14 mouse cellular contexts compared by ENCODE assay signal in the genomic region with DNA sequence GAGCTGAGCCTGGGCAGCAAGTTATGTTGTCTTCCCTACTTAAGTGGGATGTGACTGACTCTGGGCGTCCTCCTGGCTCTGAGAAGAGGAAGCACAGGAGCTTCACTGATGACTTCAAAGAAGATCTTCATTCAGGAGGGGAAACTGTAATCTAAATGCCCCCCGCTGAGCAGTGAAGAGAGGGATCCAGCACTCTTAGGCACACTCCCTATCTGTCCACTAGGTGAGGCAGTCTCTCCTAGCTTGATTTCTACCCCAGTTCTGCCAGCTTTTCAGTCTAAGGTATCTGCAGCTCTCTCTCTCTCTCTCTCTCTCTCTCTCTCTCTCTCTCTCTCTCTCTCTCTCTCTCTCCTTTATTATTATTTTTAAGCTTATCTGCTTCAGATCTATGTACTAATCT. TPM values are rescaled to one million over a fixed set of nuclear protein-coding genes. Genes with fewer than 3 reads are reported as not detected.
DNase-seq lines count a peak whose midpoint lies in the region; ATAC-seq and TF ChIP-seq lines count a peak whose summit lies in the region.
"Had no signal": no experiment of that assay in that cellular context is flagged by ENCODE, and none has a peak within 500 bp of the region (broad histone marks: within the 10 kb centered on the region; RNA-seq: fewer than 3 reads in every experiment).

No protein-coding gene starts in this region.

- WGBS in kidney, postnatal 0 days, result 29% methylated on average over 2 of the region's 2 CpGs
- 23% methylated on average over 2 of the region's 2 CpGs for WGBS in midbrain, embryonic 11.5 days
- 30% methylated on average over 2 of the region's 2 CpGs for WGBS in hindbrain, embryonic 13.5 days

- no peak overlapping the region for H3K9ac ChIP-seq in kidney, postnatal 0 days (ENCODE audit: low read depth, low read length)
- no peak overlapping the region for H3K9ac ChIP-seq in CH12.LX (ENCODE audit: insufficient read depth, low read depth)
- no peak overlapping the region for H3K9ac ChIP-seq in midbrain, embryonic 11.5 days (ENCODE audit: low read length)
- no peak overlapping the region for H3K9ac ChIP-seq in hindbrain, embryonic 13.5 days
- H3K9ac ChIP-seq: liver, embryonic 13.5 days had no signal

- dilution Hi-C loops in CH12.LX (cut with MboI; ENCODE audit: extremely low pct_ligation_motif_present, extremely low pct_unique_long_range_greater_than_20kb, low sequenced_read_pairs), result no loop called here

- H3K27me3 ChIP-seq in kidney, postnatal 0 days (ENCODE audit: insufficient read depth, low read length), result no peaks in the 10 kb centered on the region
- no peaks in the 10 kb centered on the region for H3K27me3 ChIP-seq in CH12.LX (replicated peaks)
- H3K27me3 ChIP-seq in midbrain, embryonic 11.5 days (ENCODE audit: control insufficient read depth, insufficient read depth, low read length), result no peaks in the 10 kb centered on the region
- no peaks in the 10 kb centered on the region for H3K27me3 ChIP-seq in hindbrain, embryonic 13.5 days
- H3K27me3 ChIP-seq: liver, embryonic 13.5 days had no signal

- DNase-seq in CD4-positive, CD25-positive, alpha-beta regulatory T cell, adult 2 months (ENCODE audit: low read depth, low spot score), result peak; percentile 22
- DNase-seq in kidney, postnatal 0 days (ENCODE audit: low spot score), result peak; percentile 27
- DNase-seq in kidney, adult 9 months, result no peak
- no peak for DNase-seq in CH12.LX (ENCODE audit: extremely low read depth)
- no peak for DNase-seq in midbrain, embryonic 11.5 days (ENCODE audit: low spot score, missing footprints)
- DNase-seq: gastrocnemius, postnatal 10 days; kidney, postnatal 4 days; liver, embryonic 13.5 days; spleen, adult 18-20 months had no signal

- H3K79me2 ChIP-seq in CH12.LX (replicated peaks; ENCODE audit: control insufficient read depth, extremely low read depth, insufficient read depth, poor library complexity, severe bottlenecking), result no peaks in the 10 kb centered on the region

- H3K4me3 ChIP-seq in kidney, postnatal 0 days (replicated peaks; ENCODE audit: low read depth, low read length), result no peak overlapping the region
- H3K4me3 ChIP-seq in CH12.LX (replicated peaks in 1 of 3; ENCODE audit: low read depth in 2 of 3, low read length in 2 of 3, poor library complexity in 1 of 3), result no peak overlapping the region
- no peak overlapping the region for H3K4me3 ChIP-seq in midbrain, embryonic 11.5 days (ENCODE audit: low read depth, low read length)
- H3K4me3 ChIP-seq in hindbrain, embryonic 13.5 days, result no peak overlapping the region
- H3K4me3 ChIP-seq: forebrain, embryonic 10.5 days; liver, embryonic 13.5 days had no signal

- TF ChIP-seq RAD21 in CH12.LX (IDR thresholded peaks at IDR 0.05; ENCODE audit: low read depth, low read length), result peak; percentile 51

- H3K36me3 ChIP-seq in kidney, postnatal 0 days (ENCODE audit: insufficient read depth, low read length), result no peaks in the 10 kb centered on the region
- no peaks in the 10 kb centered on the region for H3K36me3 ChIP-seq in CH12.LX (replicated peaks in 1 of 2; ENCODE audit: control insufficient read depth in 1 of 2, insufficient read depth in 1 of 2, low read length in 1 of 2)
- H3K36me3 ChIP-seq in midbrain, embryonic 11.5 days (ENCODE audit: control insufficient read depth, insufficient read depth, low read length), result no peaks in the 10 kb centered on the region
- no peaks in the 10 kb centered on the region for H3K36me3 ChIP-seq in hindbrain, embryonic 13.5 days
- H3K36me3 ChIP-seq: forebrain, embryonic 10.5 days; liver, embryonic 13.5 days had no signal

- TF ChIP-seq CTCF in kidney, postnatal 0 days (IDR thresholded peaks at IDR 0.05; ENCODE audit: low read depth), result peak; percentile 51
- peak; percentile 7 to 63; a peak in 2 of 4 replicates for TF ChIP-seq CTCF in CH12.LX (conservative IDR thresholded peaks at IDR 0.05 in 1 of 2, IDR thresholded peaks at IDR 0.05 in 1 of 2; ENCODE audit: low read depth in 2 of 2, low read length in 2 of 2)

- no peak for TF ChIP-seq POLR2A in CH12.LX (IDR thresholded peaks at IDR 0.05; ENCODE audit: low read depth, low read length)

- ATAC-seq in CD4-positive, CD25-positive, alpha-beta regulatory T cell, adult 4 months, result no peak
- ATAC-seq in kidney, postnatal 0 days (replicated peaks; ENCODE audit: low FRiP score, low read depth), result no peak
- ATAC-seq in common myeloid progenitor, adult 5-6 weeks (replicated peaks; ENCODE audit: low read depth, poor library complexity, severe bottlenecking), result peak; percentile 65
- no peak for ATAC-seq in midbrain, embryonic 11.5 days (ENCODE audit: low FRiP score)
- ATAC-seq in hindbrain, embryonic 13.5 days (ENCODE audit: low FRiP score), result no peak
- ATAC-seq: hindbrain, embryonic 16.5 days had no signal

- no peak overlapping the region for H3K4me2 ChIP-seq in kidney, postnatal 0 days (ENCODE audit: low read length)
- H3K4me2 ChIP-seq in CH12.LX (ENCODE audit: insufficient read depth, low read depth, poor library complexity, severe bottlenecking), result no peak overlapping the region
- H3K4me2 ChIP-seq in midbrain, embryonic 11.5 days, result no peak overlapping the region
- H3K4me2 ChIP-seq in hindbrain, embryonic 13.5 days, result no peak overlapping the region
- H3K4me2 ChIP-seq: liver, embryonic 13.5 days had no signal

- H3K27ac ChIP-seq in kidney, postnatal 0 days, result no peak overlapping the region
- H3K27ac ChIP-seq in CH12.LX (ENCODE audit: insufficient read depth, low read depth), result no peak overlapping the region
- H3K27ac ChIP-seq in midbrain, embryonic 11.5 days (ENCODE audit: low read depth, low read length), result no peak overlapping the region
- H3K27ac ChIP-seq in hindbrain, embryonic 13.5 days, result no peak overlapping the region
- H3K27ac ChIP-seq: forebrain, embryonic 10.5 days; liver, embryonic 13.5 days had no signal

- no peak for TF ChIP-seq EP300 in CH12.LX (IDR thresholded peaks at IDR 0.05; ENCODE audit: low read length)

- in situ Hi-C loops in CH12.LX (cut with MboI; ENCODE audit: low pct_ligation_motif_present, low pct_unique_long_range_greater_than_20kb, low sequenced_read_pairs), result no loop called here

- no peaks in the 10 kb centered on the region for H3K9me3 ChIP-seq in kidney, postnatal 0 days (replicated peaks; ENCODE audit: low read length)
- H3K9me3 ChIP-seq in CH12.LX (replicated peaks; ENCODE audit: low read length), result no peaks in the 10 kb centered on the region
- no peaks in the 10 kb centered on the region for H3K9me3 ChIP-seq in midbrain, embryonic 11.5 days (ENCODE audit: control insufficient read depth, low read length)
- H3K9me3 ChIP-seq in hindbrain, embryonic 13.5 days, result no peaks in the 10 kb centered on the region
- H3K9me3 ChIP-seq: forebrain, embryonic 10.5 days; liver, embryonic 13.5 days had no signal

- H3K4me1 ChIP-seq in kidney, postnatal 0 days (replicated peaks; ENCODE audit: insufficient read depth, low read length), result no peaks in the 10 kb centered on the region
- H3K4me1 ChIP-seq in CH12.LX (ENCODE audit: control insufficient read depth in 1 of 2, insufficient read depth in 2 of 2), result peaks cover 4 to 7% of the 10 kb centered on the region in 2 experiments; a peak in 3 of 4 replicates
- H3K4me1 ChIP-seq in midbrain, embryonic 11.5 days (ENCODE audit: control insufficient read depth, insufficient read depth, low read length), result no peaks in the 10 kb centered on the region
- H3K4me1 ChIP-seq in hindbrain, embryonic 13.5 days (replicated peaks), result no peaks in the 10 kb centered on the region

TF ChIP-seq in CH12.LX, 34 proteins besides CTCF, POLR2A, EP300 and RAD21:
- no peak for TF ChIP-seq E2F4 (IDR thresholded peaks at IDR 0.05; ENCODE audit: insufficient replicate concordance, low read depth, low read length)
- peak; percentile 57 for TF ChIP-seq SMC3 (IDR thresholded peaks at IDR 0.05; ENCODE audit: low read depth, low read length)

RNA-seq across cellular contexts. Expression of a gene that starts 16.4 kb away (rescaled TPM):
- polyA plus RNA-seq in CD4-positive, CD25-positive, alpha-beta regulatory T cell, adult 4 months (2017; shearing (Covaris generic)), result 10 to 100 TPM; 68.5 to 86.7 TPM
- 0.18 and 0.32 TPM in 2 replicates for polyA plus RNA-seq in kidney, postnatal 0 days (2015; fragmentation: Nextera tagmentation; extraction: Ambion mirVana)
- total RNA-seq in CH12.LX (2012; rRNA removed), result 3.2 and 3.8 TPM in 2 replicates
- 0.49 and 1.1 TPM in 2 replicates for total RNA-seq in CH12.LX (2014; rRNA removed)
- polyA plus RNA-seq in CH12.LX (2012; ENCODE audit: insufficient read length, low read depth), result 1.4 and 1.9 TPM in 2 replicates
- 1.0 and 3.4 TPM in 2 replicates for total RNA-seq in common myeloid progenitor, adult 5-6 weeks (2017)
- 0.36 and 0.56 TPM in 2 replicates for polyA plus RNA-seq in midbrain, embryonic 11.5 days (2014; fragmentation: Nextera tagmentation; extraction: Ambion mirVana)
- 0.28 and 0.31 TPM in 2 replicates for polyA plus RNA-seq in hindbrain, embryonic 13.5 days (2015; fragmentation: Nextera tagmentation; extraction: Ambion mirVana)
- total RNA-seq: gastrocnemius, postnatal 10 days had no signal

RNA-seq across cellular contexts. Expression of a gene that starts 40.4 kb away (rescaled TPM):
- polyA plus RNA-seq in CD4-positive, CD25-positive, alpha-beta regulatory T cell, adult 4 months (2017; shearing (Covaris generic)), result 1 to 10 TPM; 5.1 to 5.4 TPM
- polyA plus RNA-seq in kidney, postnatal 0 days (2015; fragmentation: Nextera tagmentation; extraction: Ambion mirVana), result 227 and 252 TPM in 2 replicates
- total RNA-seq in CH12.LX (2012; rRNA removed), result 111 and 146 TPM in 2 replicates
- total RNA-seq in CH12.LX (2014; rRNA removed), result 182 and 186 TPM in 2 replicates
- 174 and 205 TPM in 2 replicates for polyA plus RNA-seq in CH12.LX (2012; ENCODE audit: insufficient read length, low read depth)
- 128 and 156 TPM in 2 replicates for total RNA-seq in common myeloid progenitor, adult 5-6 weeks (2017)
- 196 and 205 TPM in 2 replicates for polyA plus RNA-seq in midbrain, embryonic 11.5 days (2014; fragmentation: Nextera tagmentation; extraction: Ambion mirVana)
- 152 and 155 TPM in 2 replicates for polyA plus RNA-seq in hindbrain, embryonic 13.5 days (2015; fragmentation: Nextera tagmentation; extraction: Ambion mirVana)

RNA-seq across cellular contexts. Expression of a gene that starts 45.6 kb away (rescaled TPM):
- 10 to 100 TPM; 25.0 to 27.3 TPM for polyA plus RNA-seq in CD4-positive, CD25-positive, alpha-beta regulatory T cell, adult 4 months (2017; shearing (Covaris generic))
- polyA plus RNA-seq in kidney, postnatal 0 days (2015; fragmentation: Nextera tagmentation; extraction: Ambion mirVana), result 2.6 and 4.6 TPM in 2 replicates
- total RNA-seq in CH12.LX (2012; rRNA removed), result 0.63 and 0.72 TPM in 2 replicates
- 0.35 and 0.51 TPM in 2 replicates for total RNA-seq in CH12.LX (2014; rRNA removed)
- 0.30 and 0.81 TPM in 2 replicates for polyA plus RNA-seq in CH12.LX (2012; ENCODE audit: insufficient read length, low read depth)
- not detected in 2 replicates for total RNA-seq in common myeloid progenitor, adult 5-6 weeks (2017)
- 4.7 TPM in 2 replicates for polyA plus RNA-seq in midbrain, embryonic 11.5 days (2014; fragmentation: Nextera tagmentation; extraction: Ambion mirVana)
- 12.0 and 12.6 TPM in 2 replicates for polyA plus RNA-seq in hindbrain, embryonic 13.5 days (2015; fragmentation: Nextera tagmentation; extraction: Ambion mirVana)

Comparison
In these comparisons a context has a peak if more than half of its experiments do, and no peak if none do; other contexts are left out.
1. DNase-seq: peak in CD4-positive, CD25-positive, alpha-beta regulatory T cell, adult 2 months (single experiment) and kidney, postnatal 0 days (single experiment); none in kidney, adult 9 months (single experiment), CH12.LX (single experiment) and midbrain, embryonic 11.5 days (single experiment).
2. RNA of a gene that starts 16.4 kb away (polyA plus RNA-seq): 68.5 to 86.7 TPM in CD4-positive, CD25-positive, alpha-beta regulatory T cell, adult 4 months; 1.4 to 1.9 TPM in CH12.LX, 0.36 to 0.56 TPM in midbrain, embryonic 11.5 days, 0.18 to 0.32 TPM in kidney, postnatal 0 days and 0.28 to 0.31 TPM in hindbrain, embryonic 13.5 days; every median in the first group is over 10 times any median in the second.
3. RNA of a gene that starts 40.4 kb away (polyA plus RNA-seq): 227 to 252 TPM in kidney, postnatal 0 days, 174 to 205 TPM in CH12.LX, 196 to 205 TPM in midbrain, embryonic 11.5 days and 152 to 155 TPM in hindbrain, embryonic 13.5 days; 5.1 to 5.4 TPM in CD4-positive, CD25-positive, alpha-beta regulatory T cell, adult 4 months; every median in the first group is over 10 times any median in the second.